ENCODE assay signal across 18 mouse cellular contexts in the genomic region with DNA sequence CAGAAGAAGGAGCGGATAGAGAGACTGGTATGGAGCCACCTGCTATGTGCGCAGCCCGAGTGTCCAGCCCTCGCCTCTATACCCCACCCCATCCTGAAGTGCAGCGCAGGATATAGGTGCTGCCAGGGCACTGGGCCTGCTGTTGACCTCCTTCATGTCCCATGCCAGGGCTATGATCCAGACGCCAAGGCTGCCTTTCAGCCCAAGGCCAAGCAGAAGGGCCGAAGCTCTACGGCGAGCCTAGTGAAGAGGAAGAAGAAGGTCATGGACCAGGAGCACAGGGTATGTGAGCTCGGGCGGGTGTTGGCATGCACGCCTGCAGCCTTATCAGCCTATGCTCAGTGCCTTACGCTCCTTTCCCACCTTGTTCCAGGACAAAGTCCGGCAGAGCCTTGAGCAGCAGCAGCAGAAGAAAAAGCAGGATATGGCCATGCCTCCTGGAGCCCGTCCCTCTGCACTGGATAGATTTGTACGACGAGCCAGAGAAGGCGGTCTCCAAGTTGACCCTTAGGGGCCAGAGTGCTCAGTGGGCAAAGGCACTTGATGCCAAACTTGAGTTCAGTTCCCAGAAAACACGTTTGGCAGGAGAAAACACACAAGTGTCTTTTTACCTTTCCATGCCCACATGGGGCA. TPM values are rescaled to one million over a fixed set of nuclear protein-coding genes. Genes with fewer than 3 reads are reported as not detected.
DNase-seq lines count a peak whose midpoint lies in the region; ATAC-seq and TF ChIP-seq lines count a peak whose summit lies in the region.
"Had no signal": no experiment of that assay in that cellular context is flagged by ENCODE, and none has a peak within 500 bp of the region (broad histone marks: within the 10 kb centered on the region; RNA-seq: fewer than 3 reads in every experiment).

No protein-coding gene starts in this region.

- H3K9me3 ChIP-seq in liver, embryonic 13.5 days (replicated peaks): no peaks in the 10 kb centered on the region
- no peaks in the 10 kb centered on the region for H3K9me3 ChIP-seq in E14TG2a.4 (ENCODE audit: low read length)
- H3K9me3 ChIP-seq in intestine, embryonic 16.5 days (ENCODE audit: control insufficient read depth, low read length): no peaks in the 10 kb centered on the region
- no peaks in the 10 kb centered on the region for H3K9me3 ChIP-seq in forebrain, embryonic 16.5 days (ENCODE audit: control insufficient read depth, low read length)
- H3K9me3 ChIP-seq: embryonic facial prominence, embryonic 12.5 days; forebrain, embryonic 10.5 days; heart, embryonic 13.5 days; megakaryocyte, embryonic 14.5 days had no signal

- no peak for TF ChIP-seq CTCF in E14TG2a.4 (conservative IDR thresholded peaks at IDR 0.05; ENCODE audit: low read length)

- no peak for ATAC-seq in liver, embryonic 13.5 days (ENCODE audit: low read depth)
- peak; percentile 70 for ATAC-seq in intestine, embryonic 16.5 days
- ATAC-seq in forebrain, embryonic 16.5 days: no peak
- ATAC-seq: lung, postnatal 0 days had no signal

- no peak overlapping the region for H3K4me2 ChIP-seq in liver, embryonic 13.5 days
- peak overlapping the region; percentile 91; the same call in 1 of the 2 replicates for H3K4me2 ChIP-seq in intestine, embryonic 16.5 days (ENCODE audit: low read depth, low read length)
- H3K4me2 ChIP-seq in forebrain, embryonic 16.5 days (ENCODE audit: low read length): no peak overlapping the region

- no peak overlapping the region for H3K4me3 ChIP-seq in liver, embryonic 13.5 days (replicated peaks)
- peak overlapping the region; percentile 45 for H3K4me3 ChIP-seq in E14TG2a.4 (replicated peaks; ENCODE audit: low read length)
- H3K4me3 ChIP-seq in intestine, embryonic 16.5 days (ENCODE audit: low read length): peak overlapping the region; percentile 61; the same call in 1 of the 2 replicates
- H3K4me3 ChIP-seq in forebrain, embryonic 16.5 days (replicated peaks; ENCODE audit: low read length): no peak overlapping the region
- H3K4me3 ChIP-seq: embryonic facial prominence, embryonic 12.5 days; myocyte had no signal

- WGBS in liver, embryonic 13.5 days (ENCODE audit: insufficient replicate concordance): 81% methylated on average over 19 of the region's 19 CpGs
- 65% methylated on average over 19 of the region's 19 CpGs for WGBS in intestine, embryonic 16.5 days
- 92% methylated on average over 19 of the region's 19 CpGs for WGBS in forebrain, embryonic 16.5 days

- H3K36me3 ChIP-seq in liver, embryonic 13.5 days: peaks cover 84% of the 10 kb centered on the region
- peaks cover 93% of the 10 kb centered on the region for H3K36me3 ChIP-seq in E14TG2a.4 (ENCODE audit: insufficient read depth, low read length)
- peaks cover 9% of the 10 kb centered on the region; the same call in 1 of the 2 replicates for H3K36me3 ChIP-seq in intestine, embryonic 16.5 days (ENCODE audit: control insufficient read depth, insufficient read depth, low read length)
- peaks cover 21% of the 10 kb centered on the region for H3K36me3 ChIP-seq in forebrain, embryonic 16.5 days (ENCODE audit: control insufficient read depth, insufficient read depth)

- no peak overlapping the region for H3K27ac ChIP-seq in liver, embryonic 13.5 days
- H3K27ac ChIP-seq in intestine, embryonic 16.5 days (ENCODE audit: low read length): peak overlapping the region; percentile 98
- H3K27ac ChIP-seq in forebrain, embryonic 16.5 days (ENCODE audit: low read length): no peak overlapping the region
- H3K27ac ChIP-seq: embryonic facial prominence, embryonic 12.5 days; heart, embryonic 13.5 days had no signal

- no peaks in the 10 kb centered on the region for H3K27me3 ChIP-seq in liver, embryonic 13.5 days
- H3K27me3 ChIP-seq in E14TG2a.4 (ENCODE audit: insufficient read depth, low read length): no peaks in the 10 kb centered on the region
- no peaks in the 10 kb centered on the region for H3K27me3 ChIP-seq in intestine, embryonic 16.5 days (replicated peaks; ENCODE audit: control insufficient read depth, insufficient read depth, low read length)
- no peaks in the 10 kb centered on the region for H3K27me3 ChIP-seq in forebrain, embryonic 16.5 days (replicated peaks; ENCODE audit: control insufficient read depth, insufficient read depth, low read length)
- H3K27me3 ChIP-seq: embryonic facial prominence, embryonic 12.5 days; heart, embryonic 13.5 days; megakaryocyte, embryonic 14.5 days had no signal

- H3K4me1 ChIP-seq in liver, embryonic 13.5 days (replicated peaks): peaks cover 65% of the 10 kb centered on the region
- H3K4me1 ChIP-seq in E14TG2a.4 (replicated peaks; ENCODE audit: low read depth, low read length): peaks cover 63% of the 10 kb centered on the region
- H3K4me1 ChIP-seq in intestine, embryonic 16.5 days (ENCODE audit: control insufficient read depth, insufficient read depth, low read length): peaks cover 46% of the 10 kb centered on the region
- H3K4me1 ChIP-seq in forebrain, embryonic 16.5 days (replicated peaks; ENCODE audit: control insufficient read depth, insufficient read depth, low read length): peaks cover 36% of the 10 kb centered on the region

- DNase-seq in adrenal gland, postnatal 10 days: peak; percentile 49
- DNase-seq in adrenal gland, postnatal 25 days: no peak
- DNase-seq in liver, embryonic 13.5 days: no peak
- no peak for DNase-seq in liver
- no peak for DNase-seq in lung, adult 18-20 months
- DNase-seq: gastrocnemius, postnatal 25 days; kidney, adult 11 months; right cerebral cortex, postnatal 4 days; thymus, postnatal 25 days had no signal

- H3K9ac ChIP-seq in liver, embryonic 13.5 days: 0 out of 2 replicates have a peak overlapping the region, but pooled peaks have one; percentile 9
- H3K9ac ChIP-seq in intestine, embryonic 16.5 days (ENCODE audit: low read depth, low read length): peak overlapping the region; percentile 40; the same call in 1 of the 2 replicates
- no peak overlapping the region for H3K9ac ChIP-seq in forebrain, embryonic 16.5 days (replicated peaks; ENCODE audit: low read depth, low read length)
- H3K9ac ChIP-seq: embryonic facial prominence, embryonic 12.5 days had no signal

RNA-seq across cellular contexts. Expression of a gene that starts 2.3 kb away (rescaled TPM):
- total RNA-seq in adrenal gland, postnatal 10 days (2021): 1 to 10 TPM; 4.8 to 5.8 TPM
- total RNA-seq in adrenal gland, postnatal 25 days (2021): 8.5 and 8.9 TPM in 2 replicates
- 2.3 and 2.5 TPM in 2 replicates for polyA plus RNA-seq in liver, embryonic 13.5 days (2015; fragmentation: Nextera tagmentation; extraction: Ambion mirVana)
- polyA plus RNA-seq in intestine, embryonic 16.5 days (2015; fragmentation: Nextera tagmentation; extraction: Ambion mirVana): 12.6 and 15.5 TPM in 2 replicates
- polyA plus RNA-seq in forebrain, embryonic 16.5 days (2015; fragmentation: Nextera tagmentation; extraction: Ambion mirVana): 10.0 and 13.2 TPM in 2 replicates

RNA-seq across cellular contexts. Expression of a gene that starts 6.6 kb away (rescaled TPM):
- total RNA-seq in adrenal gland, postnatal 10 days (2021): 10 to 100 TPM; 38.8 to 51.4 TPM
- total RNA-seq in adrenal gland, postnatal 25 days (2021): 57.4 and 70.0 TPM in 2 replicates
- 27.7 and 30.1 TPM in 2 replicates for polyA plus RNA-seq in liver, embryonic 13.5 days (2015; fragmentation: Nextera tagmentation; extraction: Ambion mirVana)
- 46.3 and 48.1 TPM in 2 replicates for polyA plus RNA-seq in intestine, embryonic 16.5 days (2015; fragmentation: Nextera tagmentation; extraction: Ambion mirVana)
- 79.5 and 81.0 TPM in 2 replicates for polyA plus RNA-seq in forebrain, embryonic 16.5 days (2015; fragmentation: Nextera tagmentation; extraction: Ambion mirVana)

RNA-seq across cellular contexts. Expression of a gene that starts 6.8 kb away (rescaled TPM):
- 100 to 1,000 TPM; 943 to 952 TPM for total RNA-seq in adrenal gland, postnatal 10 days (2021)
- total RNA-seq in adrenal gland, postnatal 25 days (2021): 630 and 736 TPM in 2 replicates
- 1,343 and 1,499 TPM in 2 replicates for polyA plus RNA-seq in liver, embryonic 13.5 days (2015; fragmentation: Nextera tagmentation; extraction: Ambion mirVana)
- polyA plus RNA-seq in intestine, embryonic 16.5 days (2015; fragmentation: Nextera tagmentation; extraction: Ambion mirVana): 1,753 and 1,902 TPM in 2 replicates
- polyA plus RNA-seq in forebrain, embryonic 16.5 days (2015; fragmentation: Nextera tagmentation; extraction: Ambion mirVana): 811 and 837 TPM in 2 replicates

RNA-seq across cellular contexts. Expression of a gene that starts 8.6 kb away (rescaled TPM):
- 10 to 100 TPM; 28.4 to 29.7 TPM for total RNA-seq in adrenal gland, postnatal 10 days (2021)
- total RNA-seq in adrenal gland, postnatal 25 days (2021): 38.7 and 40.4 TPM in 2 replicates
- 30.1 and 34.9 TPM in 2 replicates for polyA plus RNA-seq in liver, embryonic 13.5 days (2015; fragmentation: Nextera tagmentation; extraction: Ambion mirVana)
- polyA plus RNA-seq in intestine, embryonic 16.5 days (2015; fragmentation: Nextera tagmentation; extraction: Ambion mirVana): 24.3 and 26.1 TPM in 2 replicates
- 26.1 and 29.4 TPM in 2 replicates for polyA plus RNA-seq in forebrain, embryonic 16.5 days (2015; fragmentation: Nextera tagmentation; extraction: Ambion mirVana)

RNA-seq across cellular contexts. Expression of a gene that starts 8.9 kb away (rescaled TPM):
- 10 to 100 TPM; 81.2 to 94.9 TPM for total RNA-seq in adrenal gland, postnatal 10 days (2021)
- total RNA-seq in adrenal gland, postnatal 25 days (2021): 101 and 102 TPM in 2 replicates
- polyA plus RNA-seq in liver, embryonic 13.5 days (2015; fragmentation: Nextera tagmentation; extraction: Ambion mirVana): 153 and 157 TPM in 2 replicates
- polyA plus RNA-seq in intestine, embryonic 16.5 days (2015; fragmentation: Nextera tagmentation; extraction: Ambion mirVana): 150 and 167 TPM in 2 replicates
- 182 and 196 TPM in 2 replicates for polyA plus RNA-seq in forebrain, embryonic 16.5 days (2015; fragmentation: Nextera tagmentation; extraction: Ambion mirVana)

Comparison
In these comparisons a context has a peak if more than half of its experiments do, and no peak if none do; other contexts are left out.
1. H3K4me3 ChIP-seq: peak in E14TG2a.4 (single experiment) and intestine, embryonic 16.5 days (single experiment); none in liver, embryonic 13.5 days (single experiment) and forebrain, embryonic 16.5 days (single experiment).